Mouse (Mus musculus) G1E (cell line): ENCODE data around the gene Spock1. TPM values are rescaled to one million over a fixed set of nuclear protein-coding genes. Genes with fewer than 3 reads are reported as not detected.

Source experiments
- ATAC-seq: 2 replicates; pipeline ENCODE4 v1.8.0; 2016; ENCODE audit warnings: mild to moderate bottlenecking; ENCODE audit not compliant: insufficient number of reproducible peaks, poor library complexity, low FRiP score, severe bottlenecking; ENCODE audit errors: extremely low read depth
- DNase-seq: peaks from one replicate; pipeline ENCODE4 v3.0.0; 2012; ENCODE audit warnings: low spot score
- H3K27me3 ChIP-seq: 2 replicates; pipeline ENCODE4 v1.6.1; 2012; ENCODE audit warnings: mild to moderate bottlenecking, low read length, inconsistent platforms; ENCODE audit not compliant: insufficient read depth
- H3K36me3 ChIP-seq: replicated peaks from 2 replicates; pipeline ENCODE3; 2012; ENCODE audit warnings: mild to moderate bottlenecking, inconsistent platforms
- H3K4me1 ChIP-seq: 2 replicates; pipeline ENCODE4 v1.6.1; 2012; ENCODE audit warnings: low read depth, low read length, inconsistent platforms, mixed read lengths; ENCODE audit not compliant: insufficient read depth
- H3K4me3 ChIP-seq: 2 replicates; pipeline ENCODE4 v1.5.1; 2012; ENCODE audit warnings: low read depth, mild to moderate bottlenecking, inconsistent platforms, low read length, moderate library complexity, mixed read lengths
- H3K9me3 ChIP-seq: replicated peaks from 2 replicates; pipeline ENCODE4 v1.6.1; 2012; ENCODE audit warnings: inconsistent platforms
- CTCF ChIP-seq: IDR thresholded peaks from 2 replicates; pipeline ENCODE4 v1.5.1; 2012; ENCODE audit warnings: low read depth, low read length, inconsistent platforms, mixed read lengths
- GATA1 ChIP-seq: IDR thresholded peaks from 2 replicates; pipeline ENCODE4 v1.6.1; 2012; ENCODE audit warnings: borderline replicate concordance, low read length, inconsistent platforms, mixed read lengths
- GATA2 ChIP-seq: IDR thresholded peaks from 2 replicates; pipeline ENCODE4 v1.6.1; 2012; ENCODE audit warnings: low read depth, low read length, inconsistent platforms, borderline replicate concordance
- POLR2AphosphoS5 ChIP-seq: IDR thresholded peaks from 2 replicates; pipeline ENCODE4 v1.6.1; 2012; ENCODE audit warnings: low read depth, low read length, inconsistent platforms; ENCODE audit not compliant: insufficient replicate concordance
- TAL1 ChIP-seq: conservative IDR thresholded peaks from 2 replicates; pipeline ENCODE4 v1.6.1; 2012; ENCODE audit warnings: low read depth, low read length, inconsistent platforms, mixed read lengths
- polyA plus RNA-seq: library from polyadenylated mRNA; stranded (reverse); fragments of >175 nt; gene quantifications from 2 replicates; pipeline ENCODE4 v1.2.3, GENCODE M21; 2012
- total RNA-seq, 2 experiments: library from RNA; stranded (forward) in 1 of 2; stranded (reverse) in 1 of 2; fragments of 200-1000 nt in 1 of 2; fragments of >200 nt in 1 of 2; fragmentation: Nextera tagmentation in 1 of 2; gene quantifications; 2 replicates each; pipeline ENCODE4 v1.2.3; 2014 to 2017

Spock1 gene
- total and polyA plus RNA-seq, 3 experiments: 0.22 TPM; not detected in 2

DNA sequence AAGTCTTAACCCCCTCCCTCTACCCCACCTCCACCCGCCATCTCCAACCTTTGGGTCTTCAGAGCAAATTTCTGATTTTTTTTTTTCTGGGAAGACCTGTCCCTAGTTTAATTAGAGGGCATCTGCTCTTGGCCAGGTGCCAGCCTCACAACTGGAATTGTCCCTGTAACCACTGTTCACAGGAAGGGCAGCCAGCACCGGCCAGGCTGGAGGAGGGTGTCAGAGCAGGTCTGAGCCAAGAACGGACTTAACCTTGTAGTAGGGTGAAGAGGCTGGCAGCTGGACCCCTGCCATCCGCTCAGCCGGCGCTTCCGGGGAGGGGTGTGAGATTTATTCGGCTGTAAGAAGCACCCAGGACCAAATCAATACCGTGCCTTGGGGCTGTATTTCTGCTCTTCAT lies 3.0 kb upstream of the Spock1 start:
- DNase-seq (no peak), ATAC-seq (no peak)
- no peaks in the 10 kb centered on the region for H3K4me1 ChIP-seq
- no peaks in the 10 kb centered on the region for H3K36me3 ChIP-seq
- H3K27me3 ChIP-seq: no peaks in the 10 kb centered on the region
- no peak overlapping the region for H3K4me3 ChIP-seq
- TF ChIP-seq GATA2: no peak
- peaks cover 86% of the 10 kb centered on the region for H3K9me3 ChIP-seq

DNA sequence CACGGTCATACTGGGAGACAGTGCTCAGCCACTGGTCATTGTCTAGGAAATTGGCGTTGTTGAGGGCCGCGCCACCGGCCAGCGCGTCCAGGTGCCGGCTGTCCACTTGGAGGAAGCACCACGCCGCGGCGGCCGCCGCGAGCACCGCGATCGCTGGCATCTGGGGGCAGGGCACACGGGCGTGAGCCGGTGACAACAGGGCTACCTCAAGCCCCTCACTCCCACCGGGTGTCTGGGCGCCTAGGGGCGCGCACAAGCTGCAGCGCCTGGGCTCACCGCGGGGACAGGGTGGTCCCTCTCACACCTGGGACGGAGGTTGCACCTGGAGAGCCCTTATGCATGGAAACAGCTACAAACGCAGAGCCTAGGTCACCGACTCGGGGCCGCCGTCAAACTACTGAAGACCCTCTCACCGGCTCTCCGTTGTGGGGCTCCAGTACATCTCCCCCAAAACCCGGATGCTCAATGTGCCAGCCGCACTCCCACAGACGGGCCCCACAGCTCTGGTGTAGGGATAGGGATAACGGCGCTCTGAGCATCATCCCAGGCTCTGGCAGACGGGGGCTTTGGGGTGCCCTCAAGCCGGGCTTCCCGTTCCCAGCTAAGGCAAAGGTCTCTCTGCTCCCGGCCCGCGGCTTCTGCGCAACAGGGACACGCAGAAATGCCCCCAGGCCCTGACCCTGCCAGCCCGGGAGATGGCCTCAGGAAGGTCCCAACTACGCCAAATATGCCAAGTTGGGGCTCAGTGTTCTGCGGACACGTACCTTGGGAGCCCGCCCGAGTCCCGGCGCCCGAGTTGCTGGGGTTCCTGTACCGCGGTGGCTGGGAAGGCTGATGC lies 485 bp downstream of the Spock1 start:
- Histone ChIP-seq H3K4me1 (no peaks in the 10 kb centered on the region), H3K9me3 (peaks cover 81% of the 10 kb centered on the region), H3K27me3 (no peaks in the 10 kb centered on the region), H3K36me3 (no peaks in the 10 kb centered on the region), H3K4me3 (no peak overlapping the region; the same call in 1 of the 2 replicates)
- no peak for ATAC-seq
- no peak for DNase-seq
- TF ChIP-seq GATA1 (no peak), TAL1 (no peak), CTCF (no peak), GATA2 (no peak), POLR2AphosphoS5 (no peak)

DNA sequence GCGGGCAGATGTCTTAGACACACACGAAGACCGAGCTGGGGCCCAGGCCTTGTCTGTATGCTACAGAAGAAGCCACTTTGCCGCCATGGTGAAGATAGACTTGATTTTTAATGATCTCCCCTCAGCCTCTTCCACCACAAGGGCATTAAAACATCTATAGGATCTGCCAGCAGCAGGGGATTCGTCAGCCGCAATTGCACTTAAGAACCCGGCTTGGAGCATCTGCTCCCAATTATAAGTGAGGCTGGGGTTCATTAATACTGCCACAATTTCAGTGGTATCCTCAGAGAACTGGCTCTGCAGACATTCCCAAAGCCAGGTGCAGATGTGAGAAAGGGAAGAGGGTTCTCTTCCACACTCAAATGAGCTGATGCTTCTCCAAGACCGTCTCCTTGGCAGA lies 13.5 kb downstream of the Spock1 start:
- H3K36me3 ChIP-seq: no peaks in the 10 kb centered on the region
- H3K4me1 ChIP-seq: no peaks in the 10 kb centered on the region
- DNase-seq (no peak), ATAC-seq (no peak)
- H3K4me3 ChIP-seq: no peak overlapping the region; the same call in 1 of the 2 replicates
- peaks cover 86% of the 10 kb centered on the region for H3K9me3 ChIP-seq
- TF ChIP-seq CTCF (no peak), POLR2AphosphoS5 (no peak), GATA2 (no peak), GATA1 (no peak), TAL1 (no peak)
- H3K27me3 ChIP-seq: no peaks in the 10 kb centered on the region

DNA sequence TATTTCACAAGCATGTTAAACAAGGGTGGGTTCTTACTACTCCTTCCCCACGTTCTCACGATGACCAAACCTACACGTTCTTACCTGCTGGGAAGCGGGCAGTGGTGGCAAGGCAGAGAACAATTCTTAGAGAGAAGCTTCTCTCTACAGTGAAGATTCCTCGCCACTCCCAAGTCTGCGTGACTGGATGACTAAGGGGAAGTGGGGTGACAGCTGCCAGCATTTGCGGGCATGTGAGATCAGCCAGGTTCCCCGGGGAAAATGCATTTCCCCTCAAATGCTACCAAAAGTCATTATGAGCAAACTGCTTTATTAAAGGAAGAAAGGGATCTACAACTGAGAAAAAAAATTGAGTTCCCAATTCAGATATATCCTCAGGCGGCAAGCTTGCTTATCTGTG lies 18.4 kb downstream of the Spock1 start:
- no peaks in the 10 kb centered on the region for H3K36me3 ChIP-seq
- no peak for ATAC-seq
- peaks cover 77% of the 10 kb centered on the region for H3K9me3 ChIP-seq
- H3K4me1 ChIP-seq: no peaks in the 10 kb centered on the region
- H3K4me3 ChIP-seq: no peak overlapping the region
- DNase-seq: no peak
- TF ChIP-seq CTCF (no peak), POLR2AphosphoS5 (no peak), TAL1 (no peak), GATA1 (no peak), GATA2 (no peak)
- no peaks in the 10 kb centered on the region for H3K27me3 ChIP-seq

DNA sequence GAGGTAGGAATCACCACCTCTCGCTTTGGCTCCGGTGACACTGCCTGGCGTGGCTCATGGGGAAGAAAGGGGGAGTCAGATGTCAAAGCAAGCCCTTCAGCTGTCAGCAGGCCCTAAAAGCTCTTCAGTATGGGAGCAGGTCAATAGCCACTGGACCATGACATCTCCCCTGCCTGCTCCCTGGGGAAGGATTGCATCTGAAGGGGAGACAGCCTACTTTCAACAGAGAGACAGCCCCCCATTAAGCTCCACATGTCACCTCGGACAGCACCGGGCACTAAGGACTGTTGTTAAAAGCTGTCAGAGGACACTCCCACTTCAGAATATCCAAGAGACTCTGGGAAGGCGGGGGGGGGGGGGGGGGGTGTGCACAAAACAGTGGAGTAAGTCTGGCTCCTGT lies 19.1 kb downstream of the Spock1 start:
- H3K36me3 ChIP-seq: no peaks in the 10 kb centered on the region
- peaks cover 76% of the 10 kb centered on the region for H3K9me3 ChIP-seq
- no peak overlapping the region for H3K4me3 ChIP-seq
- ATAC-seq (no peak), DNase-seq (no peak)
- H3K4me1 ChIP-seq: no peaks in the 10 kb centered on the region
- no peaks in the 10 kb centered on the region for H3K27me3 ChIP-seq
- TF ChIP-seq GATA1 (no peak), GATA2 (no peak), POLR2AphosphoS5 (no peak), CTCF (no peak), TAL1 (no peak)

DNA sequence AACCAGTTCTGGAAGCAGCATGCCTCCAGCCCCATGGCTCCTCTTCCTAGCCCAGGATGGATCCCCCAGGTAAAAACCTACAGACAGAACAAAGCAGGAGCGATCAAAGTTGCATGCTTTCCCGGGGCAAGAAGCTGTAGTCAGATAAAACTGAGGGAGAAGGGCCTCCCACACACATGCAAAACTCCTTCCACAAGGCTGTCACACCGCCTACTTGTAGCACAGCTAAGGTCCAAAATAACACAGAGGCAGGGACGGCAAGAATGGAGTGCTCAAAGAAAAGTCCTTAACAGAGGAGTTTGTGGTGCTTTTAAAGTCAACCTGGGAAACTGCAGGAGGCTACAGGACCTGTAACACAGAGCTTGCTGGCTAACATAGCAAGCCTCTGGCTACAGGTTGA lies 28.3 kb downstream of the Spock1 start:
- no peak for TF ChIP-seq POLR2AphosphoS5
- TF ChIP-seq CTCF: no peak
- TF ChIP-seq GATA1: no peak
- TF ChIP-seq GATA2: no peak
- no peak for TF ChIP-seq TAL1
- Histone ChIP-seq H3K9me3 (peaks cover 82% of the 10 kb centered on the region), H3K4me1 (no peaks in the 10 kb centered on the region), H3K36me3 (no peaks in the 10 kb centered on the region), H3K4me3 (no peak overlapping the region), H3K27me3 (no peaks in the 10 kb centered on the region)
- no peak for DNase-seq
- ATAC-seq: no peak

DNA sequence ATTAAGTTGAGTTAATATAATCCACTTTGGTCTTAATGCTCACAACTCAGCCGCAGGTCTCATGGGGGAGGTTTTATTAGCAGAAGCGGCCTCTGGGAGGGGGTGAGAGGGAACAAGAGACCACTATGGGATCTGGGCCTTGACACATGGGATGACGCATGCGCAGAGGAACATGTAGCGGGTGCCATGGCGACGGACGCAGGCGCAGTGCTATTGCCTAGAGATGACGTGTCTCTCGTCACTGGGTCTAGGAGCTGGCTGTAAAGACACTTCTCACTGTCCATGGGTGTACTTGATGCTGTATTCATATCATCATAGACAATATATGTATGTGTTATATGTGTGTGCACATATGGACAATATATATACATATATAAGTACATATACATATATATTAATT lies 29.3 kb downstream of the Spock1 start:
- no peaks in the 10 kb centered on the region for H3K4me1 ChIP-seq
- no peaks in the 10 kb centered on the region for H3K36me3 ChIP-seq
- peaks cover 82% of the 10 kb centered on the region for H3K9me3 ChIP-seq
- TF ChIP-seq GATA1 (no peak), POLR2AphosphoS5 (no peak), CTCF (no peak), TAL1 (no peak), GATA2 (no peak)
- H3K4me3 ChIP-seq: 0 out of 2 replicates have a peak overlapping the region, but pooled peaks have one; percentile 27
- no peaks in the 10 kb centered on the region for H3K27me3 ChIP-seq
- no peak for DNase-seq
- ATAC-seq: no peak
